Mouse (Mus musculus): Measurements from ENCODE around the gene Mpst.

- TF ChIP-seq POLR2A (IDR thresholded peaks at IDR 0.05; ENCODE audit: control insufficient read depth, low read depth, low read length) (no peak), CTCF (IDR thresholded peaks at IDR 0.05; ENCODE audit: control insufficient read depth, insufficient read depth, insufficient replicate concordance, low read depth, low read length) (peak; percentile 81)
Measured at GRCm38 (mm10) chr15:78447746-78448535, 41.7 kb downstream of the Mpst start.

Data from testis, adult 2 months (tissue).